Mouse (Mus musculus): ENCODE data around the gene Spx.

DNA sequence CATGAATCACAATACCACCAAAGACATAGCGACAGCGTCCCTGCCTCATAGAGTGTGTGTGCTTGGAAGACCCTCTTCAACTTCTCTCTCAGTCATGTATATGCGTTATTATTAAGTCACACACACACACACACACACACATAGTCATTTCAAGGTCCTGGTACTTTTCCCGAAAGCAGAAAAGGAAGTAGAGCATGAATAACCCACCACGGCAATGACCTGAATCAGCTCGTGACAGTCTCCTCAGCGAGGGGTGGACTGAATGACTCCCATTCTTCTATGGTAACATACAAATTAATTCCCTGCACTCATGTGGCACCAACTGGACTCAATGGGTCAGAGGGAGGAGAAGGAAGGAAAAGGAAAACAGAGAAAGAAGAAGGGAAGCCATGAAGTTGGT is 11.7 kb downstream of the Spx start:
- TF ChIP-seq CTCF (conservative IDR thresholded peaks at IDR 0.05; ENCODE audit: low read length) (no peak), NANOG (IDR thresholded peaks at IDR 0.05; ENCODE audit: borderline replicate concordance, low read length) (no peak), POU5F1 (IDR thresholded peaks at IDR 0.05; ENCODE audit: borderline replicate concordance, low read length) (no peak)
